ENCODE assay signal across 10 mouse cellular contexts in genomic region chr1:182254618-182255017, GRCm38 (mm10). TPM values are rescaled to one million over a fixed set of nuclear protein-coding genes. Genes with fewer than 3 reads are reported as not detected.
DNase-seq lines count a peak whose midpoint lies in the region; ATAC-seq lines count a peak whose summit lies in the region.
"Had no signal": no experiment of that assay in that cellular context is flagged by ENCODE, and none has a peak within 500 bp of the region (broad histone marks: within the 10 kb centered on the region; RNA-seq: fewer than 3 reads in every experiment).

No protein-coding gene starts in this region.

- peak; percentile 9 to 48 for DNase-seq in thymus, adult 18-20 months
- no peak for DNase-seq in cerebellum, postnatal 10 days
- no peak for DNase-seq in embryo, embryonic 10.5 days (ENCODE audit: low spot score)
- no peak for DNase-seq in retina, postnatal 1 day
- DNase-seq: gastrocnemius, postnatal 14 days; kidney, adult 18-20 months had no signal

- peak; percentile 98 for ATAC-seq in CD4-positive, CD25-positive, alpha-beta regulatory T cell, adult 4 months
- peak; percentile 98 for ATAC-seq in activated CD4-positive, CD25-positive, alpha-beta regulatory T cell, adult 4 months
- ATAC-seq in megakaryocyte progenitor cell, adult 5-6 weeks (replicated peaks; ENCODE audit: poor library complexity) = peak; percentile 78
- ATAC-seq: midbrain, embryonic 15.5 days had no signal

RNA-seq across cellular contexts. Expression of gene Degs1, which starts 28.0 kb away (rescaled TPM):
- 10 to 100 TPM; 75.7 to 81.4 TPM for polyA plus RNA-seq in CD4-positive, CD25-positive, alpha-beta regulatory T cell, adult 4 months (2017; shearing (Covaris generic))
- 100 to 1,000 TPM; 109 to 114 TPM for polyA plus RNA-seq in activated CD4-positive, CD25-positive, alpha-beta regulatory T cell, adult 4 months (2017; shearing (Covaris generic))
- total RNA-seq in megakaryocyte progenitor cell, adult 5-6 weeks (2015) = 70.1 and 75.7 TPM in 2 replicates
- 27.7 and 33.6 TPM in 2 replicates for total RNA-seq in megakaryocyte progenitor cell, adult 5-6 weeks (2017)

Comparison
In these comparisons a context has a peak if more than half of its experiments do, and no peak if none do; other contexts are left out.
1. DNase-seq: peak in thymus, adult 18-20 months (2 of 2); none in cerebellum, postnatal 10 days (0 of 2), embryo, embryonic 10.5 days (single experiment) and retina, postnatal 1 day (single experiment).
2. Peak in every context shown above with its lines, with median percentiles within 50 percentile points of each other: ATAC-seq.